Mouse (Mus musculus) embryo, embryonic 9.5 days (tissue): ENCODE results near the gene Plekhg6.
A peak's percentile ranks its signal among the peaks of the same experiment; 100 is the strongest.

ENCODE experiments used
- DNase-seq: peaks from one replicate; pipeline ENCODE4 v3.0.0-alpha.2; 2017; ENCODE audit errors: extremely low spot score

Plekhg6 gene

GRCm38 (mm10) chr6:125353655-125354054, 26.9 kb downstream of the Plekhg6 start:
- DNase-seq = no peak

GRCm38 (mm10) chr6:125353221-125353620, 27.4 kb downstream of the Plekhg6 start:
- DNase-seq = no peak

DNA sequence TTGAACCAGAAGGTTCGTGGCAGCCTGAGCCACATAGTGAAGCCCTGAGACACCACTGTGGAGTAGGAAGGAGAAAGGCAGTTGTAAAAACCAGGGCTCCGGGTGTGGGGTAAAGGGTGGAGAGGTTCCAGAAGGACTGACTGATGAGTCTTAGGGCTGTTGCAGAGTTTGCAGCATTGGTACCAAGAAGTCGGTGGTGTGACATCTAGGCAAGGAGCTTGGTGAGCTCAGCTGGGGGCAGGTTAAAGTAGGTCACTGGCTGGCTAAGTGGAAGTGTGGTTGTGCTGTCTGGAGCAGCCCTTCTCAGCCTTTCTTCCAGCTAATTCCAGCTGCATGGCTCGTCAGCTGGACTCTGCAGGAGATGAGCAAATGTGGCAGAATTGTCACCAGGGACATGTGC, 27.8 kb downstream of the Plekhg6 start:
- no peak for DNase-seq

DNA sequence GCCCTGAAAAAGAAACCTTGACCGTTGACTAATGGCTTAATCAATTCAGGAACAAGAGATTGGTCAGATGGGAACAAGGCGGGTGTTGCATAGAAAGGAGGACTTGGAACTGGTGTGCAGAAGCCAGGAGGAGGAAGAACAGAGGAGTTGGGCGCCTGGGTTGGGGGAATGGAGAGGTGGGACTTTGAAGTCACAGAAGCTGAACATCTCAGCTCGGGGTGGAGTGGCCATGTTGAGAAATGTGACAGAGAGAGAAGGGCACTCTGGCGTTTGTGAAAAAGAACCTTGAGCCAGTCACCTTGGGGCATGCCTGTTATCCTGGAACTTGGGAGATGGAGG, 28.6 kb downstream of the Plekhg6 start:
- DNase-seq = no peak

- DNase-seq = no peak
Observed at GRCm38 (mm10) chr6:125351368-125352045, 29.1 kb downstream of the Plekhg6 start.

DNA sequence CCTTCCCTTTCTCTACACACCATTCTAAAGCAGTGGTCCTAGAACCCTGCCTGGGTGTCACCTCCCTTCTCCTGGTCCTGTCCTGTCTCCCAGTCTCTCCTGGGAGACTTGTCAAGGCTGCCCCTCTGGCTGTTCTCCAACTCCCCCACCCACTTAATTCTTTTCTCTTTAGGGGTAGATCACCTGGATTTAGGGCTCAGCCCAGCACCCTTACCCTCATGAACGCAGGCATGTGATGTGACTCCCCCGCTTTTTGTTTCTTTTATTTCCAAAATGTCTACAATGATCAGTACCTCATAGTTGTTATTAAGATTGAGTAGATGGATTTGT, 29.6 kb downstream of the Plekhg6 start:
- DNase-seq = no peak

- no peak for DNase-seq
Observed at GRCm38 (mm10) chr6:125350231-125350994, 30.2 kb downstream of the Plekhg6 start.

GRCm38 (mm10) chr6:125349575-125350230, 30.9 kb downstream of the Plekhg6 start:
- DNase-seq = peak; percentile 75

GRCm38 (mm10) chr6:125348721-125349574, 31.6 kb downstream of the Plekhg6 start, which contains the start of gene Tnfrsf1a:
TSS of gene Tnfrsf1a (plus strand) at chr6:125349362.
- DNase-seq = no peak

DNA sequence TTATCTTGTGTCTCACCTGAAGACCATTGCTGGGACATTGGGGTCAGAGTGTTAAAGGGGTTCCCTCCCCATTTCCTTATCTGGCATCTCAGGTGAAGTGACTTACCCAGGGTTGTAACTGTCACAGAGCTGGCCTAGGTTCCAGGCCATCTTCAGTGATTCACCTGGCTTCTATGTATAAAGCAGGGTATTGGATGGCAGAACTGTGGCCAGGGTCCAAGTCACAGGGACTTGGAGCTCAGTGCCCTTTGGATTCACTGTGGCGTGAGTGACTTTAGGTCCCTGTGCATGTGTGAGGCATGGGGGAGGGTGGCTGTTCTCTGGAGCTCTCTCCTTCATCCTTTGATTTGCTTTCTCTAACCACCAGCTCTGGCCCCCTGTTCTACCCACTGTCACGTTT, 34.6 kb downstream of the Plekhg6 start:
- DNase-seq = no peak

GRCm38 (mm10) chr6:125345625-125346024, 35.0 kb downstream of the Plekhg6 start:
- no peak for DNase-seq

DNA sequence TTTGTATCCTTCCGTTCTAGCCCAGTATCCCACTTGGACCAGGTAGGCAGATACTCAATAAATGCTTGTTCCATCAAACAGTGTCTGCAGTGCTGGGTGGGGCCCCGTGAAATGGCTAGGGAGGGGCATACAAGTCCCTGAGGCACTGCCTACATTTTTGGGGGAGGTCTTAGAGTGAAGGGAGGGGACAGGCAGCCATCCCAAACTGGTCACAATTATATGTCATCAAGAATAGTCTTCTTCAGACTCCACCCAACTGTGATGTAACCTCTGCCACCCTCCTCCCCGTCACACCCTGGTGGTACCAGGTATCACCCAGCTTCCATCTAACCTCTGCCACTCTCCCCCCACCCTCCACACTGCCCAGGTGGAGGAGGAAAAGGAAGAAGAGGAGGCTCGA, 35.7 kb downstream of the Plekhg6 start:
- no peak for DNase-seq

- DNase-seq = no peak
Observed at GRCm38 (mm10) chr6:125344084-125344483, 36.5 kb downstream of the Plekhg6 start.

DNA sequence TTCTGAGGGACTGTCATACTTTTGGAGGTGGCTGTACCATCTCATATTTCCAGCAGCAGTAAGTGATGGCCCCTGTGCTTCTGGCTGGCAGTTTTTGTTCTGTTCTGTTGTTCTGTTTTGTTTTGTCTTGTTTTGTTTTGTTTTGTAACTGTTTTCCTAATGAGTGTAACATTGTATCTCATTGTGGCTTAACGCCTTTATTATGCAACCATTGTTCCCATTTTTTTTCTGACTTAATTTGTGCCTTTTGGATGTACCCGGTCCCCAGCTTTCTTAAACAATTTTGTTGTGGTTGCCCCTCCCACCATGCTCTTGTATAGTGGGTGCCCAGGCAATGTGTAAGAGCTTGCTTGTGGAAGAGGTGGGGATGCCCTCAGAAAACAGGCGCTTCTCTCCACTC, 38.4 kb downstream of the Plekhg6 start:
- no peak for DNase-seq

- no peak for DNase-seq
Observed at GRCm38 (mm10) chr6:125340244-125340643, 40.3 kb downstream of the Plekhg6 start.

DNA sequence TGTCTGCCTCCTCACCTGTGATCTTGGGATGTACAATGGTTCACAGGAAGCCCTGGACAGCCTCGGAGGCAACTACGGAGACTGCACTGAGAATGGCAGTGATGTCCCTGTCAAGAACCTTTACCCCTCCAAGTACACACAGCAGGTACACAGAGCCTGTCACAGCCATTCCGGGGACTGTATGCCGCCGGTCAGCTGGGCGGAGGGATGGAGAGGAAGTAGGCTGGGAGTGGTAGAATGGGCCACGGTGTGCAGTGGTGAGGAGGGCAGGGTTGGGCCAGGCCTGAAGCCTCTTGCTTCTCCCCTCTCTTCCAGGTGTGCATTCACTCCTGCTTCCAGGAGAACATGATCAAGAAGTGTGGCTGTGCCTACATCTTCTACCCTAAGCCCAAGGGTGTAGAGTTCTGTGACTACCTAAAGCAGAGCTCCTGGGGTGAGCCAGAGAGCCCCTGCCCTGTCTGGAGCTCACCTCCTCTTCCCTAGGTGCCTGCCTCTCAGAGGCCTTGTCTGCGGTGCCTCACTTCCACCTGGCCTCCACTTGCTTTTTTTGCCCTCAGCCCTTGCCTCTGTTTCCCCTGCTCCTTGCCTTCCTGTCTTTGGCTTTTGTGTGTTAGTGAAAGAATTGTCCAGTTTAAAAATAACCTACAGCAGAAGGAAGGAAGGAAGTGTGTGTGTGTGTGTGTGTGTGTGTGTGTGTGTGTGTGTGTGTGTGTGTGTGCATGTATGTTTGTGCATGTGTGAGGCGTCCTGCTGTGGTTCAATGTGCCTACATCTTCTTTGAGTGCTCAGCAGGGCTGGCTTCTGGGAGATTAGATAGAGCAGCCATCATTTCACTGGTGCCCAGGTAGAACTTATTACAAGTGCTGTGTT, 41.6 kb downstream of the Plekhg6 start:
- no peak for DNase-seq

- no peak for DNase-seq
Observed at GRCm38 (mm10) chr6:125334356-125334755, 46.2 kb downstream of the Plekhg6 start.

DNA sequence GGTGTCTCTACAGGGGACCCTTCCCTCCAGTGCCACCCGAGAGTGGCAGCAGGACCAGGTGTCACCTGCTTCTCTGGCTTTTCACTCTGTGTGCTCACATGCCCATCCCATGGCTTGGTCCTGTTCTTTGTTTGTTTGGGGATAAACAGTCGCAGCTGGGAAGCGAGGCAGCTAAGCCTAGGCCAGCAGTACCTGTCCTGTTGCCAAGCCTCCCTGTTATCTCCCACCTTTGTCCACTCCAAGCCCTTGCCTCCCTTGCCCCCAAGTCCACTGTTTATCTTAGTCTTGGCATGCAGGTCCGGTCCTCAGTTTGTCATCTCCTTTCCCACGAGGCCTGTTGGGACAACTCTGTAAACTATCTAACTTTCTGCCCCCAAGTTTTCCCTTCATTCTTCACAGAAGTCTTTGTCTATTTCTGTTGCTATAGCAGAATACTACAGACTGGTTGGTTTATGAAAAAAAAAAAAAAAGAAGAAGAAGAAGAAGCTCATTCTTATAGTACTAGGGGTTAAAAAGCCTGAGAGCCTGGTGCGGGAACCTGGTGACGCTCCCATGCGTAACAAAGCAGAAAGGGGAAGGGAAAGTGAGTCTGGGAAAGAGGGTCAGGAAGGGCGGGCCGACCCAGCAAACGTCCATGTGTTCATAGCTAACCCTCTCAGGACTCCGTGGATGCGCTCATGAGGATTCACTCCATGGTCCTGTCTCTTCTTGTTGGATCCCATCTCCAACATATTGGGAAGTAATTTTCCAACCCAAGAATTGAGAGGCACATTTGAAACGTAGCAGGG, 47.3 kb downstream of the Plekhg6 start:
- no peak for DNase-seq

- DNase-seq = peak; percentile 84
Observed at GRCm38 (mm10) chr6:125330626-125331326, 49.8 kb downstream of the Plekhg6 start.

DNA sequence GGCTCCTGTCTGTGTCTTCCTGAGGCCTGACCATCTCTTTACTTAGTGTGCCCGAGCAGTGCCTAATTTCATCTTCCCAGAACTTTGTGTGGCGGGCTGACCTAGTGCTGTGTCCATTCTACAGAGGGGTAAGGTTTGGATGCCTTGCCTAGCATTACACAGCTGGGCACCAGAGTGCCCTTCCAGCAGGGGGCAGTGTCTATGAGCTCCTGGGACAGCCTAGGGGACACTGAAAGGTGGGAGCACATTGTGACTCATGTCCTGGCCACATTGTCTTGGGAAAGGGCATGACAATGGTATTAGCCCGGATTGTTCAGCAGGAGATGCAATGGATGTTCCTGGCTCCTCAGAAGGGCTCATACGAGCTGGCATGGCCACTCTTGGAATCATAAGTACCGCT, 52.4 kb downstream of the Plekhg6 start:
- DNase-seq = no peak
